Mouse (Mus musculus): ENCODE measurements around the gene Gpr146.

The Gpr146 gene

GRCm38 (mm10) chr5:139377468-139378270 lies at the start of gene Gpr146:
Gpr146 (plus strand) TSS chr5:139377697.
- CTCF ChIA-PET: no interaction called here

GRCm38 (mm10) chr5:139330766-139331165 lies 46.7 kb upstream of the Gpr146 start:
- CTCF ChIA-PET: interaction anchor here (0.6 kb wide), 1 partner anchor 162 kb away, joined by 5 read pairs; no protein-coding TSS in a partner anchor

DNA sequence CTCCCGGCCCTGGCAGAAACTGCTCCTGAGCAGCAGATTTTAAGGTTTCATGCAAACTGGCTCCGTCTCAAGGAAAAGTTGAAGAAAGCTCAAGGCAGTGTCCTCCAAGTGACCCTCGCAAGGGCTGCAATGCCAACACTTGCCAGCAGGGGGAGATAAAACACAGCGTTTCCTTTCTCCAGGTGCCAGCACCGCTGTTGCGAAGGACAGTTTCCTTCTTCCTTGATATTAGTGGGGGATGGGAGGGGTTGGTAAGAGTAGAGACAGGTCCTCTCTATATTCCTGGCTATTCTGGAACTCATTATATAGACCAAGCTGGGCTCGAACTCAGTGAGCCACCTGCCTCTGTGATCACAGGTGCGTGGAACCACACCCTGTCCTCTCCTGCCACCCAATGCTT lies 45.8 kb upstream of the Gpr146 start:
- CTCF ChIA-PET: interaction anchor here (0.6 to 0.7 kb wide), 3 partner anchors 12 to 152 kb away, joined by 3 to 6 read pairs (median 3); no protein-coding TSS in a partner anchor

DNA sequence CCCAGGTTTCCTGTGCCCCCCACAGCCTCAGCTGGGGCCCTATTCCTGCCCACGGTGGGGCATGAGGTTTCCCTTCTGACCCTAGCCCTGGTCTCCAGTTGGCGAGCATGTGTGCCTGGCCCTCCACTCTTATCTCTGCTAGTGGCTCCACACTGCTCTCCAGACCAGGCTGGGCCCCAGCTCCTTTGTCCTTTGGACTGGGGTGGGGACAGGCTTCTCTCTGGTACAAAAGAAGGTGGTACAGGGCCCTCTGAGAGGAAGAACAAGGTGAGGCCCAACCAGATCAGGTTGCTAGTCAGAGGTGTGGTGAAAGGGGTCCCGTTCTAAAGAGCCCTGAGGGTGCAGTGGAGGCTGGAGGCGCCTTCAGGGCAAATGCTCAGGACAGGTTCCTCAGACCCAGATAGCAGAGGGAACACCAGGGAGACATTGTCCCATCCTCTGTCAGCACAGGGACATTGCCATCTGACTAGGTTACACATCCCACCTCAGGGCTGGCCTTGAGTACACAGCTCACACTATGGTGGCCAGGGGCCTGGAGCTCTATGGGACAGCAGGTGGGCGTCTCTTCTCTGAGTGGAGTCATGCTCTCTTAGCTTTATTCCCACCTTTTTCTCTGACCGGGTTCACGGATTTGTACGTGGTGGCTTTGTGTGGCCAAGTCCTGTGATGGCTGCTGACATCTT lies 44.8 kb upstream of the Gpr146 start:
- CTCF ChIA-PET: interaction anchor here (0.6 to 0.7 kb wide), 3 partner anchors 11 to 152 kb away, joined by 3 to 14 read pairs (median 3); no protein-coding TSS in a partner anchor

DNA sequence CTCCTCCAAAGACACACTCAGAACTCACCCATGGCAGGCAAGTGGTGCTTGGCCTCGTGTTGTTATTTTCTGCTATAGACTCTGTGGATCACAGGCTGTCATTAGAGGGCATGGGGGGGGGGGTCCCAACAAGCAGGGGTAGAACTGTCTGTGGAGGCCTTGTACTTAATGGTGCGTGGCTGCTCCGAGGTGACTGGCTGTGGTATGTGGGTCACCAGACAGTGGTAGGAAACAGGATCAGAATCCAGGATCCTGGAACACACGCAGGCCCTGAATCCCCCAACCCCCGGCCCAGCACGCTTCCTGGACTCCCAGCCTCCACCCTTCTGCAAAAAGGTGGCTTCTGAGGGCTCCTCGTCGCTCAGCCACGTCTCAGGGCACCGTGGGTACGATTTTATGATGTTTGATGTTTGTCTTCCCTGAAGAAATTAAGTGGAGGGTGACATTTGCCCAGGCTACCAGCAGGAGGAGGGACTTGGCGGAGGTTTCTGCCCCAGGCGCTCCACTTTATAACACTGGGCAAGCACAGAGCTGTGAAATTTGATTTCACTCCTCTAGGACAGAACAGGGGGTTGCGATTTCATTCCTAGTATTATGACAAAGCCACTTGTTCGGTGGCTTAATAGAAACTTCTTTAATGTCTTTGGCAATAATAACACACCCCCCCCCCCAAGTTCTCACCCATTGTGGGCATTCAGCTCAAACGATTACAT lies 44.0 kb upstream of the Gpr146 start:
- CTCF ChIA-PET: interaction anchor here (0.6 kb wide), 1 partner anchor 134 kb away, joined by 9 read pairs; no protein-coding TSS in a partner anchor

- CTCF ChIA-PET: interaction anchor here (0.6 kb wide), 1 partner anchor 135 kb away, joined by 9 read pairs; no protein-coding TSS in a partner anchor
Measured at GRCm38 (mm10) chr5:139334394-139334793, 43.1 kb upstream of the Gpr146 start.

DNA sequence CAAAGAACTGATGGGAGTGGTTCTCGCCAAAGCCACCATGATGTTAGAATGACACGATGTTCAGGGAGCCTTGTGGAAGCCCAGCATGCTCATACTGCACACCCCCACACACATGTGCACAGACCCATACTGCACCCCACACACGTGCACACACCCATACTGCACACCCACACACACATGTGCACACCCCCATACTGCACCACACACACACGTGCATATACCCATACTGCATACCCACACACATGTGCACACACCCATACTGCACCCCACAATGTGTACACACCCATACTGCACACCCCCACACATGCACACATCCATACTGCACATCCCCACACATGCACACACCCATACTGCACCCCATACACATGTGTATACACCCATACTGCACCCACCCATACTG lies 41.9 kb upstream of the Gpr146 start:
- CTCF ChIA-PET: no interaction called here

DNA sequence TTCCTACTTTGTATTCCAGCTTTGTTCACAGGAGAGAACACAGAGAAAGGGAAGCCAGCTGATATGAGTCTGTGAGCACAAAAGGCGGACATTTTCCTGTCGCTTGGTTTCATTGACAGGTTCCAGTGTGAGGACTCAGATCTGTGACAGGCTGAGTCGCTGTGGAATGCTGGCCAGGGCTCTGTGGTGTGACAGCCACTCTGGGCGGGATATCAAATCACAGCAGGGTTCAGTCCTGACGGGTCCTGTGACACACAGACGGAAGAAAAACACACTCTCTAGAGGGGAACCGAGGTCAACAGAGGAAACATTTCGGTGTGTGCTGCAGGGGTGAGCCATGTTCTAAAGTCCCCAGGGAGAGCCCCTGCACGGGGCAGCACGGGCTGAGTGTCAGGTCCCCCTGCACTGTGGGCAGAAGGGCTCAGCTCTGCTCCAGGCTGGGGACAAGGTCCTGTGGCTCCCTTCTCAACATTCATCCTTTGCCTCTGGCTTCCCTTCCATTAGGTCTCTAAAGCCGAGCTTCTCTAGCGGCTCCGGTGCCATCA lies 39.6 kb upstream of the Gpr146 start:
- CTCF ChIA-PET: interaction anchor here (0.7 kb wide), 1 partner anchor 10 kb away, joined by 8 read pairs; no protein-coding TSS in a partner anchor

DNA sequence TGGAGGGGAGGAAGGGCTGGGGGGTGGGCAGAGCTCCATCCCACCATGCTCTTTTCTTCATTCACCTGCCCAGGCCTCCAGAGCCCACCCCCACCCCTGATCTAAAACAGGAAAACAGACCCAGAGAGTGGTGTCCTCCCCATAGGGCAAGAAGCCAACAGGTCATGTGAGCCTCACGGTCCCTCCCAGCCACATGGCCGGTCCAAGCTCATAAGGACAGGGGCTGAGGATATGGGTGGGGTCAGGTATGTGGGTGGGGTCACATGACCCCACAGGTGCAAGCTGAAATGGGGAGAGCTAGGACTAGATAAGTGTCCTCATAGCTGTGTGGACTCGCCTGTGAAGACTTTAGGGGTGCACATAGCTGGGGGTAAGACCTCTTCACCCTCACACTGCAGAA lies 39.1 kb upstream of the Gpr146 start:
- CTCF ChIA-PET: interaction anchor here (0.7 kb wide), 1 partner anchor 9 kb away, joined by 8 read pairs; no protein-coding TSS in a partner anchor

- CTCF ChIA-PET: no interaction called here
Measured at GRCm38 (mm10) chr5:139338891-139339290, 38.6 kb upstream of the Gpr146 start.

DNA sequence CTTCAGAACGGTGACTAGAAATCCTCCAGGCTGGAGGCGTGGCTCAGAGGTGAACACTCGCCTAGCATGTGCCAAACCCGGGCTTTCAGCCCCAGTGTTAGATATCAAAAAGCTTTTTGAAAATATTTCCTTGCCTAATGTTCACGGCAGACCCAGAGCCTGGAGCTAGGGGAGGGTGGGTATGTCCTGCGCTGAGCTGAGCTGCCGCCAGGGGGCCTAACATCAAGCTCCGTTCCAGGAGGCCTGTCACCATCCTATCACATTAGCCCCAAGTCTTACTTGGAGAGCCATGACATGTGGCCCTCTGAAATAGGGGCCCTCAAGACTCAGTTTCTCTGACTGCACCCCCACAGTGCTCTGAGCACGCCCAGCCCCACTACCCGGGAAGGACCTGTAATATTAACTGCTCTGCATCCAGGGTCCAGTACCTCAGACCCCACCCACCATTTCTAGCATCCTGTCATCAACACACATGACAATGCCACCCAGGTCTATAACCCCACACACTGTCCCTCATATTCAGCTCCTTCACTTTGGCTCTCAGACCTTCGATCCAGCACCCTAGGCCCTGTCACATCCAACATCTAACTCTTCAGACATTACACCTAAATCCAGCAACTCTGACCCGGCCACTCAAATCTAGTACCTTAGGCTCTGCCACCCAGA lies 33.3 kb upstream of the Gpr146 start:
- CTCF ChIA-PET: interaction anchor here (0.6 to 1.6 kb wide), 7 partner anchors 9 to 1230 kb away, joined by 3 to 19 read pairs (median 4); no protein-coding TSS in a partner anchor

GRCm38 (mm10) chr5:139344687-139345363 lies 32.7 kb upstream of the Gpr146 start:
- CTCF ChIA-PET: interaction anchor here (1.2 kb wide), 1 partner anchor 11 kb away, joined by 5 read pairs; no protein-coding TSS in a partner anchor

- CTCF ChIA-PET: no interaction called here
Measured at GRCm38 (mm10) chr5:139345364-139345714, 32.2 kb upstream of the Gpr146 start.

DNA sequence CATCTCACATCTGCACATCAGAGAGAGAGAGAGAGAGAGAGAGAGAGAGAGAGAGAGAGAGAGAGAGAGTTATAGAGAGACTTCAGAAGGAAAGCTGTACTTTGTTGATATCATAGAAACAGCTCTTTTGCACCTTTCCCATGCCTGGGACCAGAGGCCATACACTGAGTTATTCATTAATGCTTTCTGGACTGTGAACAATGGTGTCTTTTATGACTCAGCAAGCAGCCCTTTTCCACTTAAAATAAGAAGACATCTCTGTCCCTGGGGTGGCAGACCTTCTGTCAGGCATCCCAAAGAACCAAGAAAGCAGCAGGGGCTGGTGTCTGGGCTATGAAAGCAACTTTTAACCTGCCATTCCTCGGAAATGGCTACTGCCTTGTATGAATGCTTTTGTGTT lies 30.3 kb upstream of the Gpr146 start:
- CTCF ChIA-PET: interaction anchor here (1.1 kb wide), 1 partner anchor 9 kb away, joined by 8 read pairs; no protein-coding TSS in a partner anchor

DNA sequence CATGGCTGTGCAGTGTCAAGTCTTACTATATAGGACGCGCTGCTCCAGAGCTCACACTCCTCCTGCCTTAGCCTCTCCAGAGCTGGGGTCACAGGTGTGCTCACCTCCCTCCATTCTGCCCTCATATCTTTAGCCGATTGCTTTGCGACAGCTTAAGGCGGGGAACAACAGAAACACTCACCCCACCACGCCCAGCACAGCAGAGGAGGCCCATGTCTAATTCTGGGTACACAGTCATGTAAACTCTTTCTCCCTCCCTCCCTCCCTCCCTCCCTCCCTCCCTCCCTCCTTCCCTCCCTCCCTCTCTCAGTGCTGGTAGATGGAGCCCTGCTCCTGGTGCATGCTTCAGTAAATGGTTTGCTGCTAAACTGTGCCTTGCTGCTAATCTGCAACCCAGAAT lies 27.8 kb upstream of the Gpr146 start:
- CTCF ChIA-PET: no interaction called here

- CTCF ChIA-PET: interaction anchor here (0.6 kb wide), 1 partner anchor 44 kb away, joined by 3 read pairs; no protein-coding TSS in a partner anchor
Measured at GRCm38 (mm10) chr5:139351134-139351533, 26.4 kb upstream of the Gpr146 start, which contains the start of gene Cox19. Cox19 (minus strand) TSS chr5:139351418.

- CTCF ChIA-PET: interaction anchor here (0.6 kb wide), 1 partner anchor 45 kb away, joined by 3 read pairs; no protein-coding TSS in a partner anchor
Measured at GRCm38 (mm10) chr5:139351628-139352027, 25.9 kb upstream of the Gpr146 start.

GRCm38 (mm10) chr5:139352317-139352716 lies 25.2 kb upstream of the Gpr146 start, which contains the start of gene Cyp2w1:
Cyp2w1 (plus strand) TSS chr5:139352617.
- CTCF ChIA-PET: no interaction called here

DNA sequence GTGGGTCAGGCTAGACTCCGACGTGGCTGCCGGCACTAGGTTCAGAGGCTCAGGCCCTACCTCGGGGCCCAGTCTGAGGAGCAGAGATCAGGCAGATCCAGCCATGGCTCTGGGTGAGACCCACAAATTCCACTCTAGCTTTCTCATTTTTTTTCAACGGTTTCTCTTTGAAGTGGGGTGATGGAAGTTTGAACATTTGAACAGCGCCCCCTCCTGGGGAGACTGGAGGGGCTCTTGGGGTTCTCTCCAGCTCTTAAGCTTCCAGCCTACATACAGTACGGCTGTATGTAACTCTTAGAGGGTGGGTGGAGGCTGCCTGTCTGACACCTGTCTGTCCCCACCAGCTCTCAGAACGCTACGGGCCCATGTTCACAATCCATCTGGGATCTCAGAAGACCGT lies 24.0 kb upstream of the Gpr146 start:
- CTCF ChIA-PET: interaction anchor here (0.7 to 1.0 kb wide), 3 partner anchors 10 to 50 kb away, joined by 4 to 19 read pairs (median 5); no protein-coding TSS in a partner anchor

GRCm38 (mm10) chr5:139353946-139354345 lies 23.6 kb upstream of the Gpr146 start:
- CTCF ChIA-PET: interaction anchor here (1.0 to 1.5 kb wide), 2 partner anchors 10 kb away, joined by 3 to 19 read pairs; no protein-coding TSS in a partner anchor

Data from spleen, embryonic (tissue).